ENCODE assay signal across 9 mouse cellular contexts in genomic region chr9:13303976-13304375, GRCm38 (mm10). TPM values are rescaled to one million over a fixed set of nuclear protein-coding genes. Genes with fewer than 3 reads are reported as not detected.
DNase-seq lines count a peak whose midpoint lies in the region; ATAC-seq and TF ChIP-seq lines count a peak whose summit lies in the region.
"Had no signal": no experiment of that assay in that cellular context is flagged by ENCODE, and none has a peak within 500 bp of the region (broad histone marks: within the 10 kb centered on the region; RNA-seq: fewer than 3 reads in every experiment).

No protein-coding gene starts in this region.

- H3K4me1 ChIP-seq in kidney, adult 2 months (ENCODE audit: control insufficient read depth, insufficient read depth, low read length): peaks cover 14% of the 10 kb centered on the region
- peaks cover 66% of the 10 kb centered on the region for H3K4me1 ChIP-seq in kidney, embryonic 15.5 days
- H3K4me1 ChIP-seq in stomach, postnatal 0 days (replicated peaks; ENCODE audit: control insufficient read depth, insufficient read depth): peaks cover 9% of the 10 kb centered on the region; the same call in 1 of the 2 replicates
- H3K4me1 ChIP-seq in cerebellum, adult 2 months (ENCODE audit: control insufficient read depth, insufficient read depth, low read length): peaks cover 7% of the 10 kb centered on the region; the same call in 1 of the 2 replicates

- H3K4me3 ChIP-seq in kidney, adult 2 months (ENCODE audit: insufficient read depth, low read depth, low read length): 0 out of 2 replicates have a peak overlapping the region, but pooled peaks have one; percentile 23
- H3K4me3 ChIP-seq in kidney, embryonic 15.5 days (replicated peaks): no peak overlapping the region
- no peak overlapping the region for H3K4me3 ChIP-seq in stomach, postnatal 0 days (ENCODE audit: low read depth, low read length)
- H3K4me3 ChIP-seq in cerebellum, adult 2 months (replicated peaks; ENCODE audit: insufficient read depth, low read depth, low read length): no peak overlapping the region
- H3K4me3 ChIP-seq: embryonic facial prominence, embryonic 15.5 days had no signal

- H3K4me2 ChIP-seq in kidney, embryonic 15.5 days: no peak overlapping the region
- peak overlapping the region; percentile 28; the same call in 1 of the 2 replicates for H3K4me2 ChIP-seq in stomach, postnatal 0 days (replicated peaks; ENCODE audit: low read depth)
- H3K4me2 ChIP-seq: embryonic facial prominence, embryonic 15.5 days had no signal

- H3K9ac ChIP-seq in kidney, embryonic 15.5 days: no peak overlapping the region
- no peak overlapping the region for H3K9ac ChIP-seq in stomach, postnatal 0 days (ENCODE audit: low read length)
- H3K9ac ChIP-seq: embryonic facial prominence, embryonic 15.5 days had no signal

- no peak for TF ChIP-seq POLR2A in kidney, adult 2 months (IDR thresholded peaks at IDR 0.05; ENCODE audit: low read depth, low read length)
- TF ChIP-seq POLR2A in cerebellum, adult 2 months (IDR thresholded peaks at IDR 0.05; ENCODE audit: borderline replicate concordance, insufficient read depth, low read length): no peak

- peak overlapping the region; percentile 58; the same call in 1 of the 2 replicates for H3K27ac ChIP-seq in kidney, adult 2 months (ENCODE audit: insufficient read depth, low read depth, low read length)
- H3K27ac ChIP-seq in kidney, embryonic 15.5 days: no peak overlapping the region; the same call in 1 of the 2 replicates
- no peak overlapping the region; the same call in 1 of the 2 replicates for H3K27ac ChIP-seq in stomach, postnatal 0 days (replicated peaks)
- H3K27ac ChIP-seq in cerebellum, adult 2 months (ENCODE audit: insufficient read depth, low read length): no peak overlapping the region
- H3K27ac ChIP-seq: embryonic facial prominence, embryonic 15.5 days had no signal

- no peak for TF ChIP-seq CTCF in kidney, adult 2 months (conservative IDR thresholded peaks at IDR 0.05; ENCODE audit: insufficient read depth, insufficient read length, low read depth, low read length)
- TF ChIP-seq CTCF in stomach, postnatal 0 days (IDR thresholded peaks at IDR 0.05; ENCODE audit: low read depth): no peak
- TF ChIP-seq CTCF in cerebellum, adult 2 months (IDR thresholded peaks at IDR 0.05; ENCODE audit: borderline replicate concordance, insufficient read depth, low read depth, low read length): no peak

- H3K27me3 ChIP-seq in kidney, adult 2 months (replicated peaks; ENCODE audit: control insufficient read depth, insufficient read depth, low read length): no peaks in the 10 kb centered on the region
- H3K27me3 ChIP-seq in kidney, embryonic 15.5 days: no peaks in the 10 kb centered on the region
- no peaks in the 10 kb centered on the region for H3K27me3 ChIP-seq in stomach, postnatal 0 days (ENCODE audit: control insufficient read depth, insufficient read depth, low read length)
- no peaks in the 10 kb centered on the region for H3K27me3 ChIP-seq in cerebellum, adult 2 months (ENCODE audit: control insufficient read depth, insufficient read depth, low read length)
- H3K27me3 ChIP-seq: embryonic facial prominence, embryonic 15.5 days had no signal

- H3K9me3 ChIP-seq in kidney, embryonic 15.5 days (replicated peaks): no peaks in the 10 kb centered on the region
- no peaks in the 10 kb centered on the region for H3K9me3 ChIP-seq in stomach, postnatal 0 days (ENCODE audit: control insufficient read depth, low read length)
- H3K9me3 ChIP-seq: embryonic facial prominence, embryonic 15.5 days had no signal

- peak; percentile 65 for DNase-seq in kidney, adult 2 months
- DNase-seq in adrenal gland, postnatal 25 days: peak; percentile 42
- peak; percentile 27 for DNase-seq in heart, postnatal 4 days
- peak; percentile 54 for DNase-seq in lung, postnatal 14 days
- DNase-seq in stomach, postnatal 0 days (ENCODE audit: low spot score): peak; percentile 21
- no peak for DNase-seq in cerebellum, adult 2 months
- DNase-seq in urinary bladder, postnatal 4 days (ENCODE audit: low spot score in 2 of 2): no peak

- 38% methylated on average over 6 of the region's 6 CpGs for WGBS in kidney, adult 2 months
- 55% methylated on average over 6 of the region's 6 CpGs for WGBS in kidney, embryonic 15.5 days
- WGBS in stomach, postnatal 0 days: 24% methylated on average over 6 of the region's 6 CpGs
- 62% methylated on average over 6 of the region's 6 CpGs for WGBS in cerebellum, adult 2 months

- no peak for ATAC-seq in kidney, embryonic 15.5 days (replicated peaks; ENCODE audit: low FRiP score)
- no peak; the same call in 1 of the 2 replicates for ATAC-seq in stomach, postnatal 0 days (ENCODE audit: low FRiP score, low TSS enrichment)

- no peaks in the 10 kb centered on the region for H3K36me3 ChIP-seq in kidney, adult 2 months (ENCODE audit: control insufficient read depth, insufficient read depth, low read length)
- H3K36me3 ChIP-seq in kidney, embryonic 15.5 days: no peaks in the 10 kb centered on the region
- H3K36me3 ChIP-seq in stomach, postnatal 0 days (ENCODE audit: control insufficient read depth, insufficient read depth, low read length): no peaks in the 10 kb centered on the region
- H3K36me3 ChIP-seq: embryonic facial prominence, embryonic 15.5 days had no signal

- TF ChIP-seq EP300 in stomach, postnatal 0 days (optimal IDR thresholded peaks at IDR 0.05): no peak

RNA-seq across cellular contexts. Expression of gene Maml2, which starts 6.2 kb away (rescaled TPM):
- polyA plus RNA-seq in kidney, adult 2 months (2012; rRNA removed): 4.6 and 4.8 TPM in 2 replicates
- polyA plus RNA-seq in kidney, embryonic 15.5 days (2015; fragmentation: Nextera tagmentation; extraction: Ambion mirVana): 10.5 and 11.4 TPM in 2 replicates
- total RNA-seq in adrenal gland, postnatal 25 days (2021): 4.9 and 8.3 TPM in 2 replicates
- 10 to 100 TPM; 11.9 to 13.2 TPM for total RNA-seq in heart, postnatal 4 days (2021)
- polyA plus RNA-seq in stomach, postnatal 0 days (2015; fragmentation: Nextera tagmentation; extraction: Ambion mirVana): 4.0 and 4.3 TPM in 2 replicates
- polyA plus RNA-seq in cerebellum, adult 2 months (2012; rRNA removed): 12.3 and 13.4 TPM in 2 replicates

RNA-seq across cellular contexts. Expression of gene Ccdc82, which starts 57.2 kb away (rescaled TPM):
- polyA plus RNA-seq in kidney, adult 2 months (2012; rRNA removed): 5.8 and 6.7 TPM in 2 replicates
- 9.3 TPM in 2 replicates for polyA plus RNA-seq in kidney, embryonic 15.5 days (2015; fragmentation: Nextera tagmentation; extraction: Ambion mirVana)
- total RNA-seq in adrenal gland, postnatal 25 days (2021): 17.3 and 19.6 TPM in 2 replicates
- 10 to 100 TPM; 13.0 to 13.5 TPM for total RNA-seq in heart, postnatal 4 days (2021)
- 4.4 and 4.7 TPM in 2 replicates for polyA plus RNA-seq in stomach, postnatal 0 days (2015; fragmentation: Nextera tagmentation; extraction: Ambion mirVana)
- 33.4 and 35.2 TPM in 2 replicates for polyA plus RNA-seq in cerebellum, adult 2 months (2012; rRNA removed)

RNA-seq across cellular contexts. Expression of gene Jrkl, which starts 58.3 kb away (rescaled TPM):
- 0.48 and 0.91 TPM in 2 replicates for polyA plus RNA-seq in kidney, adult 2 months (2012; rRNA removed)
- 9.0 and 10.0 TPM in 2 replicates for polyA plus RNA-seq in kidney, embryonic 15.5 days (2015; fragmentation: Nextera tagmentation; extraction: Ambion mirVana)
- 11.7 and 12.5 TPM in 2 replicates for total RNA-seq in adrenal gland, postnatal 25 days (2021)
- 1 to 10 TPM; 7.9 to 8.6 TPM for total RNA-seq in heart, postnatal 4 days (2021)
- polyA plus RNA-seq in stomach, postnatal 0 days (2015; fragmentation: Nextera tagmentation; extraction: Ambion mirVana): 6.5 and 7.2 TPM in 2 replicates
- 5.4 and 5.6 TPM in 2 replicates for polyA plus RNA-seq in cerebellum, adult 2 months (2012; rRNA removed)

Comparison
In these comparisons a context has a peak if more than half of its experiments do, and no peak if none do; other contexts are left out.
1. DNase-seq: peak in kidney, adult 2 months (single experiment), adrenal gland, postnatal 25 days (single experiment), heart, postnatal 4 days (single experiment), lung, postnatal 14 days (single experiment) and stomach, postnatal 0 days (single experiment); none in cerebellum, adult 2 months (0 of 2) and urinary bladder, postnatal 4 days (0 of 2).